Mouse (Mus musculus) kidney, postnatal 14 days (tissue): Measurements from ENCODE around the gene Nkd1.

ENCODE experiments used
- DNase-seq: peaks from one replicate; pipeline ENCODE4 v3.0.0; 2022; ENCODE audit warnings: mixed read lengths

Nkd1 gene

GRCm38 (mm10) chr8:88520985-88521527 is at the start of gene Nkd1:
Gene Nkd1 (plus strand): TSS chr8:88521354.
- DNase-seq = peak; percentile 92

GRCm38 (mm10) chr8:88481290-88481689 is 39.9 kb upstream of the Nkd1 start:
- DNase-seq = no peak

GRCm38 (mm10) chr8:88488391-88488829 is 32.7 kb upstream of the Nkd1 start:
- DNase-seq = no peak

GRCm38 (mm10) chr8:88494076-88494475 is 27.1 kb upstream of the Nkd1 start:
- no peak for DNase-seq

GRCm38 (mm10) chr8:88495071-88495805 is 25.9 kb upstream of the Nkd1 start:
- DNase-seq = peak; percentile 18

- DNase-seq = no peak
Measured at GRCm38 (mm10) chr8:88502143-88502542, 19.0 kb upstream of the Nkd1 start.

GRCm38 (mm10) chr8:88506981-88507380 is 14.2 kb upstream of the Nkd1 start:
- DNase-seq = no peak

- DNase-seq = no peak
Measured at GRCm38 (mm10) chr8:88511061-88511460, 10.1 kb upstream of the Nkd1 start.

GRCm38 (mm10) chr8:88512094-88512794 is 8.9 kb upstream of the Nkd1 start:
- DNase-seq = no peak

- no peak for DNase-seq
Measured at GRCm38 (mm10) chr8:88518047-88518446, 3.1 kb upstream of the Nkd1 start.

GRCm38 (mm10) chr8:88520381-88520780 is 773 bp upstream of the Nkd1 start:
- DNase-seq = peak; percentile 30

- no peak for DNase-seq
Measured at GRCm38 (mm10) chr8:88521541-88522414, 624 bp downstream of the Nkd1 start.

GRCm38 (mm10) chr8:88522433-88523030 is 1.4 kb downstream of the Nkd1 start:
- DNase-seq = no peak

- no peak for DNase-seq
Measured at GRCm38 (mm10) chr8:88523621-88524020, 2.5 kb downstream of the Nkd1 start.

GRCm38 (mm10) chr8:88524132-88524531 is 3.0 kb downstream of the Nkd1 start:
- peak; percentile 18 for DNase-seq

GRCm38 (mm10) chr8:88524851-88525250 is 3.7 kb downstream of the Nkd1 start:
- peak; percentile 16 for DNase-seq

GRCm38 (mm10) chr8:88526296-88526695 is 5.1 kb downstream of the Nkd1 start:
- no peak for DNase-seq

- DNase-seq = no peak
Measured at GRCm38 (mm10) chr8:88528186-88528585, 7.0 kb downstream of the Nkd1 start.

GRCm38 (mm10) chr8:88529798-88530197 is 8.6 kb downstream of the Nkd1 start:
- no peak for DNase-seq

- no peak for DNase-seq
Measured at GRCm38 (mm10) chr8:88537081-88537480, 15.9 kb downstream of the Nkd1 start.

GRCm38 (mm10) chr8:88537998-88538975 is 17.1 kb downstream of the Nkd1 start:
- peak; percentile 75 for DNase-seq
